Mouse (Mus musculus) urinary bladder, postnatal 36 days (tissue): ENCODE measurements around the gene Hist1h2bh.

Source experiments
- DNase-seq, 2 experiments: peaks; one replicate each; pipeline ENCODE4 v3.0.0; 2022; ENCODE audit warnings: low spot score in 2 of 2, mixed read lengths in 1 of 2

Hist1h2bh gene

DNA sequence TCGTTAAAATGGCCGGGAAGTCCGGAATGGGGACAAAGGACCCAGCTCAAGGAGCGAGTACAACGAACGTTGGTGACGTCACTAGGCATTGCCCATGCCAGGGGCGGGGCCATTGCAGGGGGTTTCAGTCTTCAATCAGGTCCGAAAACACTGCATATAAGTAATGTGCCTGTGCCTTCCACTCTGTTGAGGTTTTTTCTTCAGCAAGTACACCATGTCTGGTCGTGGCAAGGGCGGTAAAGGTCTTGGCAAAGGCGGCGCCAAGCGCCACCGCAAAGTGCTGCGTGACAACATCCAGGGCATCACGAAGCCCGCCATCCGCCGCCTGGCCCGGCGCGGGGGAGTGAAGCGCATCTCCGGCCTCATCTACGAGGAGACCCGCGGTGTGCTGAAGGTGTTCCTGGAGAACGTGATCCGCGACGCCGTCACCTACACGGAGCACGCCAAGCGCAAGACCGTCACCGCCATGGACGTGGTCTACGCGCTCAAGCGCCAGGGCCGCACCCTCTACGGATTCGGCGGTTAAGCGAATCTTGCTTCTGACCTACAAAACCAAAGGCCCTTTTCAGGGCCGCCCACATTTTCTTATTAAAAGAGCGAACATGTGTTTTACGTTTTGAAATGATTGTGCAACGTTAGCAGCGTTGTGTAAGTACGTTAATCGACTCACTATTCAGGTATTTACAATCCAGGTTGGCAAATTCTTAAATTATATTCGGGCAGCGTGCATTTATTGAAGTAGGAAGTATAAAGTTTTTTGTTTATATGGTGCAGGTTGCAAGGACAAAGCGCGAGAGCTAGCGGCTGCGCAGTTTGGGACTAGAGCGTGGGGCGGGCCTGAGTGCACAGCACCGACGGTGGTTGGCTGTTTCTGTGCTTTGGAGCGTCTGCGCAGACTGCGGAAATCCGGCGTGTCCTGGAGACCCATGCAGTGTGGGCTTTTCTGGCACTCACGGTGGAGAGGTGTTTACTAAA is 12.0 kb downstream of the Hist1h2bh start, which contains the start of gene Hist1h4h:
Gene Hist1h4h, plus strand, starts transcription at position 150 of the 975 bp plus-strand sequence.
- peak; percentile 96 to 98 for DNase-seq

DNA sequence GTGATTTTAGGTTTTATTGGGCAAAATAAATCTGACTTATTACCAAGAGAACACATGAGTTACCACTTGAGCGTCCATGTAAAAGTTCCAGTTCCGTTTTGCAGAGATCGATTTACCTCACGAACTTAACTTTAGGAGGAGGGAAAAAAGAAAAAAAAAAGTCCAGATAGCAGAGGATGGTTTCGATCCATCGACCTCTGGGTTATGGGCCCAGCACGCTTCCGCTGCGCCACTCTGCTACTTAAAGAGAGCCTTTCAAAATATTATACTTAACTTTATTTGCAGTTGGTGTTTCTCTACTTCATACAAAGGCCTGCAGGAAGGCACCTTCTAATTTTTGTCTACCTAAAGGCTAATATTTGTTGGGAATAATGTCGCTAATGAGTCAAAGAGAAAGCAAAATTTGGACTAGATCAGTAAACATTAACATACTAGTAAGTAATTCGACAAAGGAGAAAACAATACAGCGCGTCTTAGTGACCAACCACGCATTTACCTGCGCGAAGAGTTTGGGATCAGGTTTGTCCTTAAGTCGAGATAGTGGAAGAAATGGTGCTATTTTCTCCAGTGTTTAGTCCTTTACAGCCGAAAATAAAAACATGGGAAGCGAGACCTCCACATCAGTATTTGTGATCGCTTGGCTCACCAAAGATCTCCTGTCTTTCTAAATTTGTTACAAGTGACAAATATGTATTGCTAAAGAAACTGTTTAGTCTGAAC is 12.9 kb downstream of the Hist1h2bh start:
- DNase-seq, result peak; percentile 47 to 56

DNA sequence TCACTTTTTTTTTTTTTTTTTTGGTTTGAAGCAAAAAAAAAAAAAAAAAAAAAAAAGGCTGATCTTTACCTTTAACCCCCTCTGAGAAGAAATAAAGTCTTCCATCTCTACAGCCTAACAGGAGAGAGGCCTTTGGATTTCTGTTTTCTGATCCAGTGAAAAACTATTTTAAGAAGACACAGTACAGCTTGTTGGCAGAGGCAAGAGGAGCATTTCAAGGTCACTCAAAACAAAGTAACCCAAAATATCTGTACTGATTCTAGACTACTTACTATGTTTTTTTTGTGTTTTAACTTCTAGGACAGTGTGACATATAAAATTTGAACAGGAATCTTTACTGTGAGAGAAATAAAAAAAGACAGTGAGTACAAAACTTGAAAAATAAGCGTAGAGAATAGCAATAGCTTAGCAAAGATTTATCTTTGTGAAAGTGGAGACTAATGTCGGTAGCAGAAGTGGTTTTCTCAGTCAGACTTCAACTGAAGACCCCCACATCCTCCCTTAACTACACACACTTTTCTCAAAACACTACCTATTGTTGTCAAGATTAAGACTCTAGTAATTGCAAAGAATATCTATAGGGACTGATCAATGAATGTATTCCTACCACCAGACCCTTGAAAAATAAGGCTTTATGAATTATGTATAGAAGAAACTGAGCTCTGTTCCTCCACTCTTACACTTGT is 13.6 kb downstream of the Hist1h2bh start:
- no peak for DNase-seq

DNA sequence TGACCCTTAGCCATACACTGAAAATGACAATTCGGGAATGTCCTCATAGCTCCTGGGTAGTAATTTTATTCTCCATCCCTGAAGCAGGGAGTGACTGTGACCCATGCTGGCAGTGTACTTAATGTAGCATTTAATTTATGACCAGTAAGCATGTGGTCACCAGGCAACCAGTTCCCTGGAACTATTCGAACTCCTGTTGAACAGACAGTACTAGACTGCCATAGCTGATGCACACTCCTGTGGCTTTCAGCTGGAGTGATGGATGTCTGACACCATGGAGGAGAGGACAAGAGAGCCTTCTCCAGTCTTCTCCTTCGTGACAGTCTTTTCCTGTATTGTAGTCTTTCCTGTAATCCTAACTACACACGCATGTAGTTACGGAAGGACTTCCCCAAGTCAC is 14.2 kb downstream of the Hist1h2bh start:
- DNase-seq, result no peak

- DNase-seq, result peak; percentile 90 to 91
Observed at GRCm38 (mm10) chr13:23526312-23526711, 16.9 kb downstream of the Hist1h2bh start.

DNA sequence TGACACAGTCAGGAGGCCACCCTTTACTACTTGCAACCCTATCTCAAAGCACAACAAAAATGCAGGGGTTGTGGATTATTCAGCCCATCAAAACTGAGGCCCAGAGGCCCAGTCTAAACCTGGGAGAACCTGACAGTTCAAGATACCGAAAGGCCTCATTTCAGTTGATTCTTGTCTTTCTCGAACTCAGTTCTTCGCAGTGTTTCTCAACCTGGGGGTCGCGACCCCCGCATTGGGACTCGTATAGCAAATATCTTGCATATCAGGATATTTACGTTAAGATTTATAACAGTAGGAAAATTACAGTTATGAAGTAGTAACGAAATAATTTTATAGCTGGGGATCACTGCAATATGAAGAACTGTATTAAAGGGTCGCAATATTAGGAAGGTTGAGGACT is 17.3 kb downstream of the Hist1h2bh start:
- no peak for DNase-seq

DNA sequence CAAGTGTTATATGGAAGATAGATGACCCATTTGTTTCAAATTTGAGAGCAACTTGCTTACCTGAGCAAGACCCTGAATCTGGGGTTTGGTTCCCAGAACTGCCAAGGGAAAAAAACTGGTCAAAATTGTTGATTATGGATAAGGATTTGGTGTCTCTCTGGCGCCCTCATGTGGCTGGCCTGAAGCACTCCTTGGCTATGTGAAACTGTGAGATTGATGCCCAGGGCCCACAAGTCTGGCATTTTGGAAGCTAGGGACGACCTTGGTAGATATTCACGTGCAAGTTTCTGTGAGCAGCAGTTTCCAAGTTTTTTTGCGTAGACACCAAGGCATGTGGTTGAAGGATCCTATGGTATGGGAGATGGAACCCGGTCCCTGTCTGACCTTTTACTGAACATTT is 18.5 kb downstream of the Hist1h2bh start:
- DNase-seq, result peak; percentile 55 to 66

DNA sequence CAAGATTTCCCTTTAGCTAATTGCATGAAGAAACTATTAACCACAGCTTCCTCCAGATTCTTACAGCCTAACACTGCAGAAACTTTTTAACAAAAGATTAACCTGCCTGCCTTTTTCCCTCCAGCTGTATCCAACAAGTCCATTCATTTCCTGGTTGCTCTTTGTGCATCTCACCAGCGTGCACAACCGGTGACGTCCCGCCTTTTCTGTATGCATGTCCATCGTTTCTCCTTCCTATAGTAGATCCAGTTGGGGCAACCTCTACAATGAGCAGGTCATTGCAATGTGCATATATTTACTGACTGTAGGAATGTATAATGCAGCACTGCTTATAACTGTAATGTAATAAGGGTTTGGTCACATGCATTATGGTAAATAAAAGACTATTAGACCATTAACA is 19.2 kb downstream of the Hist1h2bh start:
- DNase-seq, result no peak

DNA sequence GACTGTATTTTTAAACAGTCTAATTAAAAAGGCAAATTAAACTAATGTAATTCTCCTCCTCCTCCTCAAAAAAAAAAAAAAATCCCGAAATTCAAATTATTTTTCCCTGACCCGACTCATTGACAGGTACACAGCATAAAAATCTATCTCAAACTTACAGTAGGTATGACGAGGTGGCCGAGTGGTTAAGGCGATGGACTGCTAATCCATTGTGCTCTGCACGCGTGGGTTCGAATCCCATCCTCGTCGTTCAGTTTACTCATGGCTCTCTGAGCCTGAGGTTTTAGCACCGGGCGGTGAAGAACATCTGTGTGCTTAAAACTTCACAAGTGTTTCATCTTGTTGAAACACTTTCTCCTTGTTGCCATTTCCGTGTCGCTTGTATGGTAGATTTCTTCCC is 21.5 kb downstream of the Hist1h2bh start:
- DNase-seq, result peak; percentile 54 to 70

DNA sequence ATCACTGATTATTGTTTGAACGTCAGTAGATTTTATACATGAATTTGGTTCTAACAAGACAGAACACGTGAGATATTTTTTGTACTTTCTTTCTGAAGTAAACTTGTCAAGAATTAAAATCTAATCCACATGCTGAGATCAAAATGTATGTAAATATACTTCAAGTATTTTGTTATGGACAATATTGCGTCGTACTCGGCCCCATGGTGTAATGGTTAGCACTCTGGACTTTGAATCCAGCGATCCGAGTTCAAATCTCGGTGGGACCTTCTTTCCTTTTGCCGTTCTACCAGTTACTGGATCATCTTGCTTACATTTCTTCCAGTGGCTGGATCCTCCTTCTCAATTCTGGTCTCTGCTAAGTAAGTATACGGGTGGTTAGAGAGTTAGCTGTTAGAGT is 23.8 kb downstream of the Hist1h2bh start:
- DNase-seq, result peak; percentile 68 to 75

DNA sequence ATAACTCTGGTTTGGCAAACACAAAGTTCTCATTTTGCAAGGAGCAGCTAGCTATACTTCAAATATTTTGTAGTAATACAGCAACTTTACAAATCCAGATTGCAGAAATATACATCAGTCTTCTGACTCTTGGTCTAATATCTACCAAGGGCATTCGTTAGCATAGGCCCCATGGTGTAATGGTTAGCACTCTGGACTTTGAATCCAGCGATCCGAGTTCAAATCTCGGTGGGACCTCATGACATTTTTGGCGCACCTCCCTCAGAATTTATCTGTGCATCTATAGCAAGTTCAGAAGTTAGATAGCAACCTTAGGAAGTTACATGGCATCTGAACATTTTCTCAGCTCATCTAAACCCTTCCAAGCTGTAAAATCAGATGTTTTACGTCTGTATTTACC is 24.3 kb downstream of the Hist1h2bh start:
- peak; percentile 70 to 74 for DNase-seq

- no peak for DNase-seq
Observed at GRCm38 (mm10) chr13:23518295-23518603, 24.9 kb downstream of the Hist1h2bh start.

- peak; percentile 85 to 86 for DNase-seq
Observed at GRCm38 (mm10) chr13:23517603-23518294, 25.4 kb downstream of the Hist1h2bh start.

DNA sequence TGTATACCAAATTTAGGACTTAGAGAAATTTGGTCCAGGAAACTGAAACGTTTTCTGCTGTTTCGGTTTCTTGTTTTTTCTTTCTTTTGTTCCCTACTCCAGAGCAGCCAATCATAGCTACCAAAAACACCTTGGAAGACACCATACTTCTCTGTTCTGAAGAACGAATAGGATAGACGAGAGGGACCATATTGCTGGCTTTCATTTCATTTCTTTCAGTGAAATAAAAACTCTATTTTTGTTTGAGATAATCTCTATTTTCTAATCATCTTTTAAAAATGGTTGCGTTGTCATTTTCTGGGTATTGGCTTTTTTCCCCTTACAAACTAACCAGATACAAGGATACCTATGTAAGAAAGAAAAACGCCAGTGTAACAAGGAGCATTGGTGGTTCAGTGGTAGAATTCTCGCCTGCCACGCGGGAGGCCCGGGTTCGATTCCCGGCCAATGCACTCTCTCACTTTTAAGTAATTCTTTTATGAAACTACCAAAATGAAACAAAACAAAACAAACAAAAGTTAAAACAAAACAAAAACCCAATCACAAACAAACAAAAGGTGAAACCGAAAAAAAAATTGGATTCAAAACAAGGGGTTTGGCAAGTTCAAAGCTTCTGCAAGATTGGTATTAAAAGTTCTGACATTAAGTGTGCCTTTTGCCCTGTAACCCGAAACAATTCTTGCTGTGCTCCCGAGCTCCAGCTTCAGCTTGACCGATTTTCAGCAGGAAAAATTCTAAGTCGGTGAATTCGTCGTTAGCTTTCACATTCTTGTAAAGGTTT is 26.2 kb downstream of the Hist1h2bh start:
- peak; percentile 62 to 70 for DNase-seq

- no peak for DNase-seq
Observed at GRCm38 (mm10) chr13:23515826-23516620, 27.2 kb downstream of the Hist1h2bh start.

- DNase-seq, result no peak
Observed at GRCm38 (mm10) chr13:23515281-23515680, 27.9 kb downstream of the Hist1h2bh start.

DNA sequence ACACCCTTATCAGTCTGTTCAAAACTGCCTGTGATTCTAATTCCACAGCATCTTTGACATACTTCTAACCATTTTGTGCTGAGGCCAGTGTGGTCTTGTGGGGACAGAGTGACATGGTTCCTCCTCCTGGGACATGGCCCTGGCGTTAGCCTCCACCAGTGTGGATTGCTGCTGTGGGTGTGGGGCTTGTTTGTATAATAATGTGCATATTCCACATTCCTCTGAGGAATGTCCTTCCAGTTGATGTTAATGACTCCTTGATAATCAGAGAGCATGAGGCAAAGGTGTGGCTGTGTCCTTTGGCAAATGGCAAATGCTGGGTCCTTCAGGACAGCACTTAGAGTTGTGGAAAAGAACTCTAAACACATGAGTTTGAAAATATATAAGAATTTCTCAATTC is 29.7 kb downstream of the Hist1h2bh start:
- no peak for DNase-seq

DNA sequence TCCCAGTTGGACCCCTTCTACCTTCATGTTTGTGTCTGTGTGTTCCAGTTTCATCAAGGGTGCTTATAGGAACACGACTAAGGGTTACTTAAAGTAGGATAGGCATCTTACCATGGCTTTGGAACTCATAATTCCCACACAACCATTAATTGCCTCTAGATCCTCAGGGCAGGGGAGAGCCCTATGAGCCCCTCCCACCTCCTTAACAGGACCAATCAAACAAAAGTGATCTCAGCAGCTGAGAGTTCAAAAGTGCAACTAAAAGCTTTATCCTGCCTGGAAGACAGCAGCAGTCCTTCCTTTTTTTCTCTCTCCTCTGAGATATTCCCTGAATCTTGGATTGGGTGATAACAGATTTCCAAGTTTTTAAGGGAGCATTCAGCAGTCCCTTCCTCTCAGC is 33.1 kb downstream of the Hist1h2bh start:
- DNase-seq, result no peak

- no peak for DNase-seq
Observed at GRCm38 (mm10) chr13:23506819-23507515, 36.2 kb downstream of the Hist1h2bh start.
